Mouse (Mus musculus): ENCODE data around the gene Fmn2.

Fmn2 gene

GRCm38 (mm10) chr1:174669132-174669531 lies 167.5 kb downstream of the Fmn2 start:
- no peak for DNase-seq

- no peak for DNase-seq
These were observed 169.2 kb downstream of the Fmn2 start for GRCm38 (mm10) chr1:174670846-174671245.

GRCm38 (mm10) chr1:174674586-174674985 lies 173.0 kb downstream of the Fmn2 start:
- DNase-seq, result no peak

- no peak for DNase-seq
These were observed 173.7 kb downstream of the Fmn2 start for GRCm38 (mm10) chr1:174675316-174675715.

- DNase-seq, result no peak
These were observed 174.6 kb downstream of the Fmn2 start for GRCm38 (mm10) chr1:174676187-174676586.

- DNase-seq, result no peak
These were observed 175.6 kb downstream of the Fmn2 start for GRCm38 (mm10) chr1:174677211-174677610.

- no peak for DNase-seq
These were observed 187.7 kb downstream of the Fmn2 start for GRCm38 (mm10) chr1:174689301-174689700.

- no peak for DNase-seq
These were observed 199.2 kb downstream of the Fmn2 start for GRCm38 (mm10) chr1:174700871-174701270.

GRCm38 (mm10) chr1:174701835-174702234 lies 200.2 kb downstream of the Fmn2 start:
- no peak for DNase-seq

- no peak for DNase-seq
These were observed 202.3 kb downstream of the Fmn2 start for GRCm38 (mm10) chr1:174703909-174704308.

GRCm38 (mm10) chr1:174719729-174720458 lies 218.3 kb downstream of the Fmn2 start:
- DNase-seq, result no peak

GRCm38 (mm10) chr1:174728771-174729170 lies 227.1 kb downstream of the Fmn2 start:
- DNase-seq, result no peak

GRCm38 (mm10) chr1:174732715-174733114 lies 231.1 kb downstream of the Fmn2 start:
- DNase-seq, result no peak

- no peak for DNase-seq
These were observed 237.3 kb downstream of the Fmn2 start for GRCm38 (mm10) chr1:174738958-174739357.

- no peak for DNase-seq
These were observed 241.0 kb downstream of the Fmn2 start for GRCm38 (mm10) chr1:174742667-174743066.

GRCm38 (mm10) chr1:174748520-174748919 lies 246.9 kb downstream of the Fmn2 start:
- DNase-seq, result no peak

- no peak for DNase-seq
These were observed 249.4 kb downstream of the Fmn2 start for GRCm38 (mm10) chr1:174750893-174751461.

- no peak for DNase-seq
These were observed 257.7 kb downstream of the Fmn2 start for GRCm38 (mm10) chr1:174759354-174759753.

- no peak for DNase-seq
These were observed 264.1 kb downstream of the Fmn2 start for GRCm38 (mm10) chr1:174765757-174766156.

- no peak for DNase-seq
These were observed 265.2 kb downstream of the Fmn2 start for GRCm38 (mm10) chr1:174766852-174767251.

- no peak for DNase-seq
These were observed 270.3 kb downstream of the Fmn2 start for GRCm38 (mm10) chr1:174771871-174772281.

- DNase-seq, result no peak
These were observed 279.4 kb downstream of the Fmn2 start for GRCm38 (mm10) chr1:174781037-174781436.

GRCm38 (mm10) chr1:174788617-174789016 lies 287.0 kb downstream of the Fmn2 start:
- no peak for DNase-seq

GRCm38 (mm10) chr1:174811846-174812245 lies 310.2 kb downstream of the Fmn2 start:
- no peak for DNase-seq

- DNase-seq, result no peak
These were observed 324.9 kb downstream of the Fmn2 start for GRCm38 (mm10) chr1:174826562-174826961.

All from retina, postnatal 1 day (tissue).